Mouse (Mus musculus) heart, postnatal 0 days (tissue): ENCODE results near the gene Gm10662.
"Not testable (repeated sequence)": the region's sequence is repeated elsewhere in the genome, so short reads cannot be mapped to it uniquely, and the experiment has no call there.

Experiments
- CTCF ChIP-seq: IDR thresholded peaks from 2 replicates; pipeline ENCODE4 v1.5.1; 2016; ENCODE audit warnings: antibody characterized with exemption, control low read depth, low read depth
- EP300 ChIP-seq: IDR thresholded peaks from 2 replicates; pipeline ENCODE4 v1.6.1; 2016; ENCODE audit warnings: antibody characterized with exemption, low read depth

DNA sequence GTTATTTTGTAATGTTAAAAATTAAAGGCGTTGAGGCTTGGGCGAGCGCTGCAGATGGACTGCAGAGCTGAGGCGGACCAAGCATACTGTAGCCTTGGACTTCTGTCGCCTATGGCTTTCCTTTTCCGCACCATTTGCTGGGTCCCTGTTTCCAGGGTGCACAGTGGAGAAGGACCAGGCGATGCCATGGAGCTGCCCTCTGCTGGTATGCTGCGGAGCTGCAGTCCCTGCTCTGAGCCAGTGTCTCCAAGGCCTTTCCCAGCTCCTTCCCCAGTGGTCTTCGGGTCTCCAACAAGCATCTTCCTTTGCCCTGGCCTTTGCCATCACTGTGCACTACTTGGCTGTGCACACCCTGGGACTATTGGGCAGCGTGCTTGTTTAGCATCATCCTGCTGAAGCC lies 19.2 kb upstream of the Gm10662 start:
- not testable (repeated sequence) for TF ChIP-seq CTCF, EP300
